Mouse (Mus musculus): ENCODE data around the gene Srf. TPM values are rescaled to one million over a fixed set of nuclear protein-coding genes. Genes with fewer than 3 reads are reported as not detected.

Gene Srf
- 11.6 and 13.1 TPM in 2 replicates for polyA plus RNA-seq (2015; fragmentation: Nextera tagmentation; extraction: Ambion mirVana)

DNA sequence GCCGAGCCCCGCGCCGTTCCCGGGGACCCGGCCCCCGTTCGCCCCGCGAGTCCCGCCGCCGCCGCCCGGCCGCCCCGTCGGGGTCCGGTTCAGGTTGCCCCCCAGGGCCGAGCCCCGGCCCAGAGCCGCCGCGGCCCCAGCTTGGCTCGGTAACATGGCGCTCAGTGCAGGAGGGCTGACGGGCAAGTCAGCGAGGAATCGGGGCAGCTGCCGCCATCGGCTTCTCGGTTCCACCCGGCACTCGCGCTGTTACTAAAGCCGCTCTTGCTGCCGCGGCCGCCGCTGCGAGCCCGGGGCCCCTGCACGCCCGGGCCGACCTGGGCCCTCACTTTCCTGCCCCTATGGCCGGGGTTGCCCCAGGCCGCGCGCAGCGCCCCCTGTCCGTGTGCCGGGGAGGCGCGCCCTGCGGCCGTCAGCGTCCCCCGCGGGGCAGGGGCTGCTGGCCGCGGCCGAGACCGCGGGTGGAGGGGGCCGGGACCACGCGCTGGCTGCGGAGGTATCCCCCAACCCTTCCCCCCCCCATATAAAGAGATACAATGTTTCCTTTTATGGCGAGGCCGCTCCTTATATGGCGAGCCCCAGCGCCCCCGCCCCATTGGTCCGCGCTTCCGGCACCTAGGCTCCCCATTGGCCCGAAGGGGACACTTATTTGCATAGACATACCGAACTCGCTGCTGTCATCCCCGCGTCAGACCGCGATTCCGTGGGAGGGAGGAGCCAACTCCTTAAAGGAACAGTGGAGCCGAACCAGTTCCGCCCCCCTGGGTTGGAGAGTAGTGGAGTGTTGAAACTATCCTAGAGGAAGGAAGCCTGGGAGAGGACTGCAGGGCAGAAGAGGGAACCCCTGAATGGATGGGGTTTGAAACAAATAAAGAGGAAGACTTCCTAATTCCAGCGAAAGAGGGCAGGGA is at the start of gene Srf:
Gene Srf (minus strand): TSS at position 503 of the 911 bp plus-strand sequence.
- H3K27me3 ChIP-seq (replicated peaks) = no peaks in the 10 kb centered on the region
- peaks cover 17% of the 10 kb centered on the region for H3K36me3 ChIP-seq
- peak; percentile 86 for ATAC-seq (ENCODE audit: extremely low read depth, insufficient number of reproducible peaks, low FRiP score, low TSS enrichment)
- H3K4me2 ChIP-seq = peak within 1 kb of the TSS; percentile 92
- no peaks in the 10 kb centered on the region for H3K9me3 ChIP-seq
- peak within 1 kb of the TSS; percentile 100 for H3K9ac ChIP-seq
- H3K4me3 ChIP-seq = peak within 1 kb of the TSS; percentile 100
- peaks cover 50% of the 10 kb centered on the region for H3K4me1 ChIP-seq
- under 1% methylated on average over 68 of the region's 87 CpGs for WGBS
- H3K27ac ChIP-seq (replicated peaks) = peak within 1 kb of the TSS; percentile 97

DNA sequence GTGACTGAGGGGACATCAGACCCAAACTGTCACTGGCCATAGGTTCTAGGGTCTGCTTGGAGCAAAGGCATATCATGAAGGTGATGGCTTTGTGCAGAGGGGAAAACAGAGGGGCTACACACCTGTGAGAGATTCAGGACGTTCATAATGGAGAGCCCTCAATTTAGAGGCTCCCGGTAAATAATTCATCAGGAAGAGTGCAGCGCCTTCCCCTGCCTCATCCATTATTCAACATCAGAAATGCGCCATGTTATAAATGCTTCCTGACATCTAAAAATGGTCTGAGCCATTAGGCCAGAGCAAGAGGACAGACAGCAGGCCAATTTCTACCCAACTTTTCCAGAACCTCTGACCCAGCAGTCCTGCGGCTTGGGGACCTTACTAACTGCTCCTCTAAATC is 49.2 kb upstream of the Srf start:
- Histone ChIP-seq H3K4me2 (no peak overlapping the region), H3K36me3 (peaks cover 9% of the 10 kb centered on the region), H3K27ac (replicated peaks) (0 out of 2 replicates have a peak overlapping the region, but pooled peaks have one; percentile 13), H3K27me3 (replicated peaks) (no peaks in the 10 kb centered on the region), H3K9me3 (no peaks in the 10 kb centered on the region), H3K4me3 (no peak overlapping the region), H3K4me1 (peaks cover 45% of the 10 kb centered on the region), H3K9ac (no peak overlapping the region)
- no peak for ATAC-seq (ENCODE audit: extremely low read depth, insufficient number of reproducible peaks, low FRiP score, low TSS enrichment)
- 83% methylated on average over 5 of the region's 5 CpGs for WGBS

DNA sequence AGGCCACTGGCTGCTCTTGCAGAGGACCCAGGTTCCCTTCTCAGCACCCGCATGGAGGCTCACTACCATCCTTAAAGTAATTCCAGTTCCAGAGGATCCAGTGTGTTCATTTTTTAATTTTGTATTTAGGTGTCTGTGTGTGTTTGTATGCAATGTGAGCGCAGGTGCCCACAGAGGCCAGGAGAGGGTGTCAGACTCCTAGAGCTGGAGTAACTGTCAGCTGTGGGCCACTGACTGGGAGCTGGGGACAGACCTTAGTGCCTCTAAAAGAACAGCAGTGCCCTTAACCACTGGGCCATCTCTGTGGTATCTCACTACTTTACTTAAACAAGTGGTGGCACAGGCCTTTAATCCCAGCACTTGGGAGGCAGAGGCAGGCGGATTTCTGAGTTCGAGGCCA is 47.3 kb upstream of the Srf start:
- peaks cover 9% of the 10 kb centered on the region for H3K36me3 ChIP-seq
- H3K27me3 ChIP-seq (replicated peaks) = no peaks in the 10 kb centered on the region
- H3K4me1 ChIP-seq = peaks cover 46% of the 10 kb centered on the region
- H3K9ac ChIP-seq = no peak overlapping the region
- no peak overlapping the region for H3K4me2 ChIP-seq
- WGBS = 90% methylated on average over 4 of the region's 4 CpGs
- H3K4me3 ChIP-seq = no peak overlapping the region
- no peak for ATAC-seq (ENCODE audit: extremely low read depth, insufficient number of reproducible peaks, low FRiP score, low TSS enrichment)
- peak overlapping the region; percentile 61; the same call in 1 of the 2 replicates for H3K27ac ChIP-seq (replicated peaks)
- no peaks in the 10 kb centered on the region for H3K9me3 ChIP-seq

GRCm38 (mm10) chr17:46602212-46602611 is 46.2 kb upstream of the Srf start:
- 0 out of 2 replicates have a peak overlapping the region, but pooled peaks have one; percentile 16 for H3K9ac ChIP-seq
- peak; percentile 28; the same call in 1 of the 2 replicates for ATAC-seq (ENCODE audit: extremely low read depth, insufficient number of reproducible peaks, low FRiP score, low TSS enrichment)
- 39% methylated on average over 9 of the region's 9 CpGs for WGBS
- no peak overlapping the region for H3K4me2 ChIP-seq
- peaks cover 46% of the 10 kb centered on the region for H3K4me1 ChIP-seq
- H3K36me3 ChIP-seq = peaks cover 18% of the 10 kb centered on the region
- no peaks in the 10 kb centered on the region for H3K27me3 ChIP-seq (replicated peaks)
- H3K4me3 ChIP-seq = no peak overlapping the region
- no peaks in the 10 kb centered on the region for H3K9me3 ChIP-seq
- H3K27ac ChIP-seq (replicated peaks) = peak overlapping the region; percentile 61

- Histone ChIP-seq H3K9ac (no peak overlapping the region), H3K27ac (replicated peaks) (no peak overlapping the region), H3K4me3 (no peak overlapping the region), H3K36me3 (peaks cover 27% of the 10 kb centered on the region), H3K9me3 (no peaks in the 10 kb centered on the region), H3K27me3 (replicated peaks) (no peaks in the 10 kb centered on the region), H3K4me1 (peaks cover 41% of the 10 kb centered on the region), H3K4me2 (no peak overlapping the region)
- WGBS = 80% methylated on average over 2 of the region's 2 CpGs
- no peak for ATAC-seq (ENCODE audit: extremely low read depth, insufficient number of reproducible peaks, low FRiP score, low TSS enrichment)
Observed at GRCm38 (mm10) chr17:46600569-46600968, 44.6 kb upstream of the Srf start.

DNA sequence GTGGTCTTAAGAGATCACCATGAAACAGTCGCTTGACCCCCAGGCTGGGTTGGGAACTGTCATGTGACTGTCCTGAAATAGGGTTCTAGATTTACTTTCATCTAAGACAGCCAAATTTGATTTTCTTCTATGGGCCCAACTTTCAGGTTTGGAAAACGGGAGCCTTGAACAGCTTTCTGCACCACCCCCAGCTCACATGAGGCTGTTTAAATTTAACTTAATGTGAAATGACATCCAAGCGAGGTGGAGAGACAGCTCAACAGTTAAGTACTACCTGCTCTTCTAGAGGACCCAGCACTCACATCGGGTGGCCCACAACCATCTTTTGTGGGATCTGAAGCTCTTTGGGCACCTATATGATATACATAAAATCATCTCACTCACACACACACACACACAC is 43.0 kb upstream of the Srf start:
- 72% methylated on average over 4 of the region's 4 CpGs for WGBS
- no peak for ATAC-seq (ENCODE audit: extremely low read depth, insufficient number of reproducible peaks, low FRiP score, low TSS enrichment)
- H3K27ac ChIP-seq (replicated peaks) = no peak overlapping the region

DNA sequence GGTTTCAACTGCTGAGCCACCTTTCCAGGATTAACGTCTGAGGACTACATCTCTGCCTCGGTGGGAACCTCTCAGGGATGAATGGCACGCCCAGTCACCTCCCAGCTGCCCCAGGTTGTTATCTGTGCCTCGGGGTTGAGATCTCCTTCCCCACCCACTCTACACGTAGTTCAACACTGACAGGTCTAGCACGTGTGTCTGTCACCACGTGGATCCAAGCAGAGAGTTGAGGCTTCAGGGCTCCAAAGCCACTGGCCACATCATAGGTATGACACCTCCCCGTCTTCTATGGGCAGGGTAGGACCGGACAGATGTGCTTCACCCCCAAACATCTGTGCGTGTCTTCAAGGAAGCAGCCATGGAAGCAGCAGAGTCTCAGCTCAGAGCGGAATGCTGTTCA is 42.0 kb upstream of the Srf start:
- no peak overlapping the region for H3K4me2 ChIP-seq
- 71% methylated on average over 11 of the region's 11 CpGs for WGBS
- ATAC-seq (ENCODE audit: extremely low read depth, insufficient number of reproducible peaks, low FRiP score, low TSS enrichment) = no peak
- H3K9ac ChIP-seq = no peak overlapping the region
- no peaks in the 10 kb centered on the region for H3K27me3 ChIP-seq (replicated peaks)
- peaks cover 52% of the 10 kb centered on the region for H3K4me1 ChIP-seq
- peaks cover 27% of the 10 kb centered on the region for H3K36me3 ChIP-seq
- H3K27ac ChIP-seq (replicated peaks) = no peak overlapping the region
- H3K9me3 ChIP-seq = no peaks in the 10 kb centered on the region
- H3K4me3 ChIP-seq = no peak overlapping the region

More for the DNA sequence above, 43.0 kb upstream of the Srf start:
- H3K4me2 ChIP-seq = no peak overlapping the region
- H3K9me3 ChIP-seq = no peaks in the 10 kb centered on the region
- H3K36me3 ChIP-seq = peaks cover 27% of the 10 kb centered on the region
- no peak overlapping the region for H3K9ac ChIP-seq
- no peak overlapping the region for H3K4me3 ChIP-seq
- no peaks in the 10 kb centered on the region for H3K27me3 ChIP-seq (replicated peaks)
- H3K4me1 ChIP-seq = peaks cover 43% of the 10 kb centered on the region

- peaks cover 42% of the 10 kb centered on the region for H3K4me1 ChIP-seq
Observed at GRCm38 (mm10) chr17:46595336-46595735, 39.4 kb upstream of the Srf start.

DNA sequence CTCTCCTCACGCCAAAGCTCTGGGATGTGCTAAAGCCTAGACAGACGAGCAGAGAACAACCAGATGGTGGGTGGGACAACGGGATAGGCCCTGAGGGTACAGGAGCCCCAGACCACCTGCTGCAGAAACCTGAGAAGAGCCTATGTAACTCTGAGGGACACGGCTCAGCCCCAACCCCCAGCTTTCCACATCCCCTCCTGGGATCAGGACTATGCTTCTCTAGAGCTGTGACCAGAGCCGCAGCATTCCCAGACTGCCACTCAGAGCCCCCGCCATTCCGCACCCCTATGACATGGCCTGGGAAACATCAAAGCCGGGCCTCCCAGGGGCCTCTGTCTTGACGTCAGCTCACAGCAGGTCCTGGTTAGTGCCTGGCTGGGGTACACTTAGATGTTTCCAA is 38.6 kb upstream of the Srf start:
- Histone ChIP-seq H3K4me2 (peak overlapping the region; percentile 43), H3K27me3 (replicated peaks) (no peaks in the 10 kb centered on the region), H3K36me3 (peaks cover 35% of the 10 kb centered on the region), H3K9ac (peak overlapping the region; percentile 61), H3K27ac (replicated peaks) (peak overlapping the region; percentile 78), H3K4me1 (peaks cover 38% of the 10 kb centered on the region), H3K9me3 (no peaks in the 10 kb centered on the region), H3K4me3 (no peak overlapping the region)
- WGBS = 20% methylated on average over 9 of the region's 9 CpGs
- peak; percentile 68 for ATAC-seq (ENCODE audit: extremely low read depth, insufficient number of reproducible peaks, low FRiP score, low TSS enrichment)

More at GRCm38 (mm10) chr17:46595336-46595735, 39.4 kb upstream of the Srf start:
- ATAC-seq (ENCODE audit: extremely low read depth, insufficient number of reproducible peaks, low FRiP score, low TSS enrichment) = no peak
- Histone ChIP-seq H3K4me2 (no peak overlapping the region), H3K27ac (replicated peaks) (peak overlapping the region; percentile 78), H3K27me3 (replicated peaks) (no peaks in the 10 kb centered on the region), H3K9me3 (no peaks in the 10 kb centered on the region), H3K9ac (peak overlapping the region; percentile 61; the same call in 1 of the 2 replicates), H3K36me3 (peaks cover 28% of the 10 kb centered on the region), H3K4me3 (no peak overlapping the region)
- 79% methylated on average over 6 of the region's 6 CpGs for WGBS

GRCm38 (mm10) chr17:46593124-46593523 is 37.1 kb upstream of the Srf start:
- no peak overlapping the region for H3K4me3 ChIP-seq
- H3K9me3 ChIP-seq = no peaks in the 10 kb centered on the region
- peaks cover 32% of the 10 kb centered on the region for H3K4me1 ChIP-seq
- peaks cover 50% of the 10 kb centered on the region for H3K36me3 ChIP-seq
- ATAC-seq (ENCODE audit: extremely low read depth, insufficient number of reproducible peaks, low FRiP score, low TSS enrichment) = no peak
- H3K4me2 ChIP-seq = no peak overlapping the region
- no peaks in the 10 kb centered on the region for H3K27me3 ChIP-seq (replicated peaks)
- 85% methylated on average over 4 of the region's 4 CpGs for WGBS
- H3K9ac ChIP-seq = no peak overlapping the region
- H3K27ac ChIP-seq (replicated peaks) = no peak overlapping the region

- ATAC-seq (ENCODE audit: extremely low read depth, insufficient number of reproducible peaks, low FRiP score, low TSS enrichment) = no peak
- 79% methylated on average over 19 of the region's 19 CpGs for WGBS
- H3K36me3 ChIP-seq = peaks cover 48% of the 10 kb centered on the region
- H3K4me2 ChIP-seq = no peak overlapping the region
- no peaks in the 10 kb centered on the region for H3K27me3 ChIP-seq (replicated peaks)
- H3K9ac ChIP-seq = no peak overlapping the region
- no peak overlapping the region for H3K27ac ChIP-seq (replicated peaks)
- peaks cover 32% of the 10 kb centered on the region for H3K4me1 ChIP-seq
- no peak overlapping the region for H3K4me3 ChIP-seq
- H3K9me3 ChIP-seq = no peaks in the 10 kb centered on the region
Observed at GRCm38 (mm10) chr17:46591406-46591805, 35.4 kb upstream of the Srf start.
